Mouse (Mus musculus): ENCODE data around the gene Jrkl.

Gene Jrkl

DNA sequence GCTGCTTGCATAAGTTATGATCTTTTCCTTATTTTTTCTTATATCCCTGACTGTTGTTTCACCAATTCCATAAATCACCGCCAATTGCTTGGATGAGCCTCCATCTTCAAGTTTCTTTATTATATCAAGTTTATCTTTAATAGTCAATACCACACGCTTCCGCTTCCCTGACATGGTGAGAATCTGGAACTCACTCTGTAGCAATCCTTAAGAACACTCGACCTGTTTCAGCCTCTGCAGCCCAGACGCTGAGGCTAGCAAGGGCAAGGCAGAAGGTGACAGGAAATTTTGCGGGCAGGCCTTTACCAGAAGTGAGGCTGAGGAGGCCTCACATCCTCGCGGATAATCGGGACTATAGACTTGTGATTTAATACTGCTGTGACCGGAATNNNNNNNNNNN lies at the start of gene Jrkl:
Gene Jrkl, minus strand, starts transcription at position 349 of the 400 bp plus-strand sequence.
- peak; percentile 42 for DNase-seq

DNA sequence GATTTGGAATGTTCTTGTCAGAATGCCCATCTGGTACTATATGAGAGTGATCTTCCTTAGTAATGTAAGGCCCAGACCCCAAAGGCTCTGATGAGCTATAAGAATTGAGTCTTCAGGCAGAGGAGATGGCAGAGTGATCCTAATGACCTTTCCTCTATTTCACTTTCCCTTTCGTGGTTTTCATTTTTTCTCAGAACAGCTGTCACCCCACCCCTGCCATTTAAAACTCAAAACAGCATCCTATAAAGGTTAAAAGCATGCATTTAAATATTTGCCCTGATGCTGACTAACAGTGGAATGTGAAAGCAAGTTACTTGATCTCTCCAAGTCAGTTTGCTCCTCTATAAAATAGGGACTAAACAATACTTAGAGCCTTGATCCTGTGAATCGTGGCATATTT lies 41.9 kb upstream of the Jrkl start:
- DNase-seq = no peak

DNA sequence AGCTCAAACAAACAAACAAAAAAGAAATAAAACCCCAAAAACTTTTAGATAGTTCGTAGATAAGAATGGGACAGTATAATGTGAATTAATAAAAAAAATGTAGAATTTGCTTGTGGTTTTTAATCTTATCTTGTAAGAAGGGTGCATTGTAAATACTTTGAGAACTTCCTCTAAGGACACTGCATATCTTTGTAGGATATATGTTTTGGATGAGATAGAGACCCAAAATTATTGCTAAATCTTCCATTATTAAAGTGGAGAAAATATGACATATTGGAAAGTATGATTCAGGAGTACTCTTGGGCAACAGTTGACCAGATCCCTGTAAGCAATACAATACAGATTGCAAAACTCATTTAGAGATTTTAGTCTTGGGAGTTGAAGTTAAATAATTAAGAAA lies 27.6 kb upstream of the Jrkl start:
- DNase-seq = no peak

DNA sequence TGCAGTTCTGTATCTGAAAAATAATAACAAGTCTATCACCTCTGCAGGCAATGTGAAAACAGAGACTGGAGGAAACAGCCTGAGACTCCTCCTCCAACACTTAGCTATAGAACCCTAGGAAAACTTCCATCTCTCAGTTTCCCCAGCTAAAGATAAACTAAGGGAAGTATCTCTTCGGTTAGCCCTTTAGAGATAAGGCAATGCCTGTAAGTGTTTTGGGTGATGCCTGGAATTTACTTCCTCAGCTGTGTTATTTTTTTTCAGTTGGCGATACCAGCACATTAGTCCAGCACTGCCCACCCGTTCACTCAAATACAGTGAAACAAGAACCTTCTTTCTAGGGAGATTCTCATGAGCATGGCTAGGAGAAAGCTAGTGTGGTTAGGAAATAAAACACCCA lies 15.4 kb upstream of the Jrkl start:
- no peak for DNase-seq

DNA sequence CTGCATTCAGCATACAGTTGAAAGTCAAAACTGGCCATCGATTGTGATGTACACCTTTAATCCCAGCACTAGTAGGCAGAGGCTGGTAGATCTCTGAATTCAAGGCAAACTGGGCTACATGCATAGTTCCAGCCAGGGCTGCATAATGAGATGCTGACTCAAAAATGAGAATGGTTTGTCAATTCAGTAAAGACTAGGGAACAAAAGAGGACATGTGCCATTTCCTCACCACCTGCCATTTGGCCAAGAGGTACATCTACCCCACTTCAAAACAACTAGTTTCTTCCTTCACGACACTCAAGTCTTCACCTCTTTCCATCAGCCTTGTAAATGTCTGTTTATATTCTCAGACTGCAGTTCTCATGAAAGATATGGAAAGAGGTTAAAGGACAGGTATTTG lies 12.5 kb upstream of the Jrkl start:
- no peak for DNase-seq

DNA sequence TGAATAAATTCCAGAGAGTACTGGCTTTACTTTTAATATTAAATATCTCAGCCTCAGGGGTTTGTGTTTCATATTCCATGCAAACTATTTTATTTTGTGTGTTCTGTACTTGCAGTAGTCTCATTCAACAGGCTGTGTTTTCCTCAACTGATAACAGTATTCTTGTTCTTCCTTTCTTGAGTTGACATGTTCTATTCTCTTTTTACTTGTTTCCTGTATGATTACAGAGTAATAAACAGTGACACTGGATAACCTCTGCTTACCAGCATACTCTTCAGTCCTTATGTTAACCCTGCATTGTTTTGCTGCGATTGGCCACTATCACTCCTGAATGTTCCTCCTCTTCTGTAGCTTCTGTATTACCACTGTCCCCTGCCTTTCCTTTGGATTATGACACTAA lies 11.1 kb upstream of the Jrkl start:
- DNase-seq = no peak

DNA sequence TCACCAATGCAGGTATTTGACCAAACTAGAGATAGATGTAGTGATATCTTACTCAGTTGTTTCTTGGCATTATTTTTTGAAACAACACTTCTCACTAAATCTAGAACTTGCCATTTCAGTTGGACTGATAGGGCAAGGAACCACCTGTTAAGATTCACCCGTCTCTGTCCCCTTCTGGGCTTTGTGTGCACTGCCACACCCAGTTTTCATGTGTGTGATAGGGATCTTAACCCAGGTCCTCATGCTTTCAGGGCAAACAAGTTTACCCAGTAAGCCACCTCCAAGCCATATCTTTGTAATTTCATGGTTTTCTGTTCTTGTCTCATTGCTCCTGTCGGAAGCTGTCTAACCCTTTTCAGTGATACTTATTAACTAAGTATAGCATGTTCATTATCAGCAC lies 5.6 kb upstream of the Jrkl start:
- DNase-seq = no peak

DNA sequence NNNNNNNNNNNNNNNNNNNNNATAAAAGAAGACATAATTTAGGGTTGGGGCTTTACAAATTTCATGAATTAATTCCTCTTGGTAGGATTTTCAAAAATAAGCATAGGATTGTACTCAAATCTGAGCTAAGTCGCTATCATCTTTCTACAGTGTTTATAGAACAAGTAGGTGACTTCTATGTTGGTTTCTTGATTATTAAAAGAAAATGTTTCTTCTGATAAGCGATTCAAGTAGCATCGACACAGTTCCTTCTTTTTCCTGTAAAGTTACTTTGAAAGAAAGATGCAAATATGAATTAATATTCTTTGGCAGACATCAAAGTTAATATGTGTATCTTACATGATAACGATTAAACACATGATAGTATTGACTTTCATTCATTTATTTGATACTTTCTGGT lies 2.5 kb upstream of the Jrkl start:
- no peak for DNase-seq

DNA sequence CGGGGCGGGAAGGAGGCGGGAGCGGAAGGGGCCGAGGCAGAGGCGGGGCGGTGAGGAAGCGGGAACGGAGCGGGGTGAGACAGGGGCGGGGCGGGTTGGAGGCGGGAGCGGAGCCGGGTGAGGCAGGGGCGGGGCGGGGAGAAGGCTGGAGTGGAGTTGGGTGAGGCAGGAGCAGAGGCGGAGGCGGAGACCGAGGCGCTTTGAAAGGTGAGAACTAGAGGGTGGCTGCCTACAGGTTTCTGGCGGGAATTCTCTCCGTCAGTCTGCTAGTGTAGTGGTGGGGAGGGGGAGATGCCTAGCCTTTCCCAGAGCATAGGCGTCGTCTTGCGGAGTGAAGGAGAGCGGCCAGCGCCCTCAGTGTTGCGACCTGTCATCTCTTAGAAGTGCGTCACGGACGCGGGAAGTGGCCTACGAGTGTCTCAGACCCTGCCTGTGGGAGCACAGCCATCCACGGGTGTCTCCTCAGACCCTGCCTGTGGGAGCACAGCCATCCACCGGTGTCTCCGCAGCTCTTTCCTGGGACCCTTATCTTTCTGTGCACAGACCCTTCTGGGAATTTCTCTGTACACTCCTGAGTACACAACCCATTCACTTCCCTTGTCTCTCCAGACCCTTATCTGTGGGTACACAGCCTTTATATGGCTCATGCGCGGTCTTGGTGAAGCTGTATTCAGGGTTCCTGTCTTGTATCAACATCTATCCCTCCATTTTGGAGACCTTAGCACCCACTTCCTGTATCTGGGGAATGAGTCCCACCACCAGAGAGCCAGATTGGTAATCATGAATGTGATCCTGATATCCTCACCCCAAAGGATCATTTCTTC lies 1.4 kb upstream of the Jrkl start, which contains the start of gene Ccdc82:
Gene Ccdc82, plus strand, starts transcription at position 141 of the 824 bp plus-strand sequence.
- DNase-seq = peak; percentile 90

DNA sequence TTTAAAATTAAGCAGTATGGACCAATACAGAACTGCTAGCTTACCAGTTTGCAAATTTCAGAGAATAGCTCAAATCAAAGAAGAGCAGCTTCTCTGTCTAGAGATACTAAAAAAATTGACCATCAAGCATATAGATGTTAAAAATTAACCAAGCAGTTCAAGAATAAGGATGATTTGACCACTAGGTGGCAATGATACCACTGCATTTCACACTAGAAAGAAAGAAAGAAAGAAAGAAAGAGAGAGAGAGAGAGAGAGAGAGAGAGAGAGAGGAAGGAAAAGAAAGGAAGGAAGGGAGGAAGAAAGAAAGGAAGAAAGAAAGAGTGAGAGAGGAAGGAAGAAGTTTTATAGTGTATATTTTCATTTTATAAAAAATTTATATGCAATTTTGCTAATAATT lies 3.3 kb downstream of the Jrkl start:
- DNase-seq = no peak

DNA sequence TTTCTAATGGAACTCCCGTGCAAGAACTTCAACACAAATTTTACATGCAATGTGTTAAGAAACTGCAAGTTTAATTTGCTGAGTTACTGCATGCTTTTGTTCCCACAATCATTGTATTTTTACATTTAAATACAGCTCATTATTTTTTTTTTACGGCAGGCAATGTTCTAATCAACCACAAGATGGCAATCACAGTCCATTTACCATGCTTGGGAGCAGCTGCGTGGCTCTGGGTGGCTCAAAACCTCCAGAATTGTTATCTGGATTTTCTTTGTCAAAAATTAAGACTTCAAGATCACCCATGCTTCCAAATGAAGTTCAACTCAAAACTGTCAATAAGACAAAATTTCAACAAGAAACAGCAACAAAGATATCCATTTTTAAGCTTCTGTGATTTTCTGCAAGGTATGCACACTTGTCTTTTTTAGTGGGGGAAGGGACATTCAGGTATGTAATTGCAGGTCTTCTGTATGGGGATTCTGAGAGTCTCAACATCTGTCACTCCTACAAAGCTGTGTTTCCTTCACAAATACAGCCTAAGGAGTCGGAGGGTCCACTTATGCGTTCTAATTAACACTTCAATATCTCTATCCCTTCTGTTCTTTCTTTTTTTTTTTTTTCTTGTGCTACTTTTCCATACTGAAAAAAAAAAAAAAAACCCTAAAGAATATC lies 13.9 kb downstream of the Jrkl start:
- DNase-seq = no peak

DNA sequence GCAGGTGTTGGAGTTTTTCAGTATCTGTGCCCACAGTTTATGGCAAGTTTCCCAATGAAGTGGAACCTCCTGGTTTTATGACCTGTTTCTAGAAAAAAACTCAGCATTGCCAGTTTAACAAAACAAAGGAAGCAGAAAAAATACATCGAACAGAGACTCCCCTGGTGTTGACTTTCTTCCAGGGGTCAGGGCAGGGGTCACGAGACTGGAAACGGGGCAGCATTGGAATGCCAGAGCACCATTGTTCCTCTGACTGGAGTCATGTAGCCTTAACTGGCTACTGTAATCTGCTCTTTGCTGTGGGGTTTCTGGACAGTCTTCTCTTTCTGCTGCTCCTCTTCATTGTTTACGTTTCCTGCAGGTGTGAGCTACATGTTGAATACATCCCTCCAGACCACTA lies 15.1 kb downstream of the Jrkl start:
- no peak for DNase-seq

DNA sequence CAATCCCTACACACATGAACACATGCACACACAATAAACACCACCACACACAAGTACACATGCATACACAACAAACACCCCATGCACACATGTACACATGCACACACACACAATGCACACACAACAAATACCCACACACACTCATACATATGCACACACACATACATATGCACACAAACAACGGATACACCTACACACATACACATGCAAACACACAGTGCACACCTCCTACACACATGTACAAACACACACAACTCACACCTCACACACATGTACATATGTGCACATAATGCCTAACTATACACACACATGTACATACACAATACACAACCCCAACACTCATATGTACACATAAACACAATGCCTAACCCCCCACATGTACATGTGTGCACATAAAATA lies 19.8 kb downstream of the Jrkl start:
- no peak for DNase-seq

DNA sequence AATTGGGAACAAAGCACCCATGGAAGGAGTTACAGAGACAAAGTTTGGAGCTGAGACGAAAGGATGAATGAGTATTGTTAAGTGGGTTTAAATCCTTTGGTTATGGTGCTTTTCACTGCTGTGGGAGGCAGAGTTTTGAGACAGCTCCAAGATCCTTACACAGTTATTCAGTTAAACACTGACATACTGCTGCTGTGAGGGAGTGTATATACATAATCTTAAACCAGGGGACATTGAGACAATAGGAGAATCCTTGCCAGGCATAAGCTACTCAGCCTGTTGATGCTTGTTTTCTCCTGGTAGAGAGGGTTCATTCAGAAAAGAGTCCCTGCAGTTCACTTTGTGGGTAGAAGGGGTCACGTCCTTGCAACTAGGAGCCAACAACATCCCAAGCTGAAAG lies 39.3 kb downstream of the Jrkl start:
- no peak for DNase-seq

DNA sequence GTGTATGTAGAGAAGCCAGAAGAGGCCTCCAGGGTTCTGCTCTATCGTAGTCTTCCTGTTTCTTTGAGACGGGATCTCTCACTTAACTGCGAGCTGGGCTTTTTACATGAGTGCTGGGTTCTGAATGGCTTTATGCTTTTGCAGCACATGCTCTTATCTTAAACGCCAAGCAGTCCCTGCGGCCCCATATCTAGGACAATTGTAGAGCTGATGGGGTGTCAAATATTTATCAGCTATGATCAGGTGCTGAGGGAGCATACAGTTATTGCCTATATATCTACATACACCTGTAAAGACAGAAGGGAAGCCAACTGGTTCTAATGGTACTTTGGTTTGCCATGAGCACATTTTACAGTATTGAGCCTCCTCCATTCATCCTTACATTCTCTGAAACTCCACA lies 41.9 kb downstream of the Jrkl start:
- DNase-seq = no peak

DNA sequence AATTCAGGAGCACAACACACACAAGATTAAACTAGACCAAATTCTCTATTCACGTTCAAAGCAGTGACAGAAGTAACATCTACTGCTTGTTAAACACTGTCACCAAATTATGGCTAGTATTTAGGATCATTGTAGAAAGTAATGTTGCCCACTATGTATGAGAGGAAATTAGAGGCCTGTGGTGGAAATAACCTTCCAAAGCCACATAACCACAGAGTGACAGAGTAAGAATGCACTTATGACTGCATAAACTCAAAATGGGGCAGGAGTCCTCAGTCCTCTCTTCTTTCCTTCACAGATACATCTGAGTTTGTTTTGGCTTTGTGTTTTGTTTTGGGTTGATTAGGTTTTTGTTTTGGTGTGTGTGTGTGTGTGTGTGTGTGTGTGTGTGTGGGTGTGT lies 42.5 kb downstream of the Jrkl start:
- no peak for DNase-seq

DNA sequence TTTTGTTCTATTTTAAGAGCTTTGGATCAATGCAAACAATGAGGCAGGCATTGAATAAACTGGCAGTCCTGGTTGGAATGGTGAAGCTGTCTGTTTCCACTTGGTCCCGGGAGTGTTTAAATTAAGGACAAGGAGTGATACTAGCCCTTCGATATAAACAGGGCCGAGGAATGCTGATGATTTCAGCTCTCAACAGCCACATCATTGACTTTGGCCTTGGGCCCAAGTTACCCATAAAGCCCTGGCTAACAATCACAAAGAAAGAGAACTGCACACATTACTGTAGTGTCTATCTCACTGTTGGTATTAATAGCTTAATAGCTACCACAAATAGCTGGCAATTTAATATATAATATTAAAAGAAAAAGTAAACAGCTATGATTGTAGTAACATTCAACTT lies 45.5 kb downstream of the Jrkl start:
- no peak for DNase-seq

DNA sequence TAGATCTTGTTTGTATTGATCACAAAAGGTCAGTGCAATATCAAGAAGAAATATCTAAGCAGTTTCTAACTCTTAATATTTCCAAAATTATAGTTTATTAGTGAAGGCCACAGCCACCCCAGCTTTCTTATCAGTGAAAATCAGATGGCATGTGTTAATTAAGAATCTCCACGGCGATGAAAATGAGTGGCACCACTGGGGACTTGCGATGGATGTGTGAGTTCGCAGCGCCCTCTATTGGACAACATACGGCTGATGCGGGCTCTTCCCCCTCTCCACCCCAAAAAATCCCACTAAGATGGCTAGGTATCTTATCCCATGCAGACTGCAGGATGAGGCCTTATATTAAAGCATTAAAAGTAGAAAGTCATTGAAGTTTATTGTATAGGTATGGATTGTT lies 49.9 kb downstream of the Jrkl start:
- peak; percentile 5 for DNase-seq

DNA sequence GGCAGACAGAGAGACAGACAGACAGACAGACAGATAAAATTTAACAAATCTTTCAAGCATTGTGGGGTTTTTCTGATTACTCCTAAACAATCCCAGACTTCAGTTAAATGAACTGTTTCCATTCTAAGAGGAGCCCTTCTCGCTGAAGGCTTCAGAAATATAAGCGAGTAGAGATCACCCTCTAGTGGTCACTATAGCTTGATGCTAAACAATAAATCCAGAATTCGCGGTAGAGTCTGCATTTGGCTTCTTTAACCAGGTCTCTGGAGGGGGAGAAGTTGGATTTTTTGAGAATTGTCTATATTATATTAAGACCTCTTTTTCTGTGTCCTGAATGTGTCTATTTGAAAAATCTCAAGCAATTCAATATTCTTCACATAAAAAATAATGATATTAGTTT lies 50.4 kb downstream of the Jrkl start:
- DNase-seq = peak; percentile 4

DNA sequence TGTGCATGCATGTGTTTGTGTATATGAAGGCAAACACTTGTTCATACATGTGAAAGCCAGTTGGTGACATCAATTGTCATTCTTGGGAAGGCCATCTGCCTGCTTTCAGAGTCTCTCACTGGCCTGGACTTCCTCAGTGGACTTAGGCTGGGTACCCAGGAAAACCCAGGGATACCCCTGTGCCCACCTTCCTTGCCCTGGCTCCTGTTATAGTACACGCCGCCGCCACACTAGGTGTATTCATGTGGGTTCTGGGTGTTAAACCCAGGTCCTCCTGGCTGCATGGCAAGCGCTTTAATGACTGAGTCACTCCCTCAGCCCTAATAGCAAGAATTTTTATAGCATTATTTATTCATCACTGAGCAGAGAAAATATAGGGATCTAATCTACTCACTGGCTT lies 51.0 kb downstream of the Jrkl start:
- no peak for DNase-seq
